Mouse (Mus musculus): ENCODE measurements around the gene Rab12.

Gene Rab12

DNA sequence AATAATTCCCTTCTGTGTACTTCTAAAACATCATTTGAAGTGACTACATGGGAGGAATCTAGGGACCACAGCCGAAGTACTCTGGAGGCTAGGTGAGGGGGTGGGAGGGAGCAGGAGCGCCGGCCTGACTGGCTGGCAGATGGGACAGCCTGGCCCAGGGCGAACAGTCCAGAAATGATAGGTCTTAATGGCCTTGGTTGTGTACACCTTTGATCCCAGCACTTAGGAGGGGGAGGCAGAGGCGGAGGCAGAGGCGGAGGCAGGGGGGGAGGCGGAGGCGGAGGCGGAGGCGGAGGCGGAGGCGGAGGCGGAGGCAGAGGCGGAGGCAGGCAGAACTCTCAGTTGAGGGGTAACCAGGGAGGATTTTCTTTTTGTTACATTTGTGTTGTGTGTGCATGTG lies 20.9 kb downstream of the Rab12 start:
- DNase-seq: no peak

DNA sequence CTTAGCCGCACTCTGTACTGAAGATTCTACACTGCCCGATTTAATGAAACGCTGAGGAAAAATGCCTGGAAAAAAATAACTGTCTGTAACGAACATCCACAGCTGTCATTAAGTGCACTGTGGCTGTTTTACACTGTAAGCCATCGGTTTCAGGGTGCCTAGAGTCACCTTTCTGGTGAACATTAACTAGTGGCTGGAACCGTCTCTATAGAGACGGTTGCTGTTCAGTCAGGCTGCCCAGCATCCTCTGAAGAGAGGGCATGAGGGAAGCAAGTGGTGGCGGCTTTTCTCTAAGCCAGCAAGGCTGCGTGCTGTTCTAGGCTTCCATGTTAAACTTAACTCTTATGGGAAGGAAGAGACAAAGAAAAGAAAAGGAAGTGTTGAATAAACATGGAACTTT lies 22.9 kb downstream of the Rab12 start:
- DNase-seq: no peak

DNA sequence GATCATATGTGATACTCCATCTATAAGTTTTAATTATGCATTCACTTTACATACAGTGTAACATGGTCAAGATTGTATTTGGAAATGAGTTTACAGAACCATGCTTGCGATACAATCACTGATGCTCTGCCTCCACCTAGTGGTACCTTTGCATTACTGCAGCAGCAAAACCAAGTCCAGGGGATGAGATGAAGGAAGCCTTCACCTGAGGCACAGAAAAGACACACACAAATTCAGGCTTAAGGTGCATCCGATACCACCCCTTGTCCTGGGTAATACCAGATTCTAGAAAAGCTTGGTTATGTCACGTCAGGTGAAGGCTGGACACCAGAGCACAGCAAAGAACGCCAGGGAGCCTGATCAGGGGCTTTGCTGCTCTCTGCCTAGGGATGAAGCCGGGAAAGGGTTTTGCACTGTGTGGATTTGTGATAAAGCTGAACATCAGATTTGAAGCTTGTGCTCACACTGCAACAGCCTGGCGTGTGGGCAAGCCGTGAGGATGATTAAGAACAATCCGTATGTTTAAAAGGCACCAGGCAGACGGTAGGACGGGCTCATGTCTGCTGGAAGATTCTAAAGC lies 29.4 kb downstream of the Rab12 start:
- peak; percentile 65 for DNase-seq

DNA sequence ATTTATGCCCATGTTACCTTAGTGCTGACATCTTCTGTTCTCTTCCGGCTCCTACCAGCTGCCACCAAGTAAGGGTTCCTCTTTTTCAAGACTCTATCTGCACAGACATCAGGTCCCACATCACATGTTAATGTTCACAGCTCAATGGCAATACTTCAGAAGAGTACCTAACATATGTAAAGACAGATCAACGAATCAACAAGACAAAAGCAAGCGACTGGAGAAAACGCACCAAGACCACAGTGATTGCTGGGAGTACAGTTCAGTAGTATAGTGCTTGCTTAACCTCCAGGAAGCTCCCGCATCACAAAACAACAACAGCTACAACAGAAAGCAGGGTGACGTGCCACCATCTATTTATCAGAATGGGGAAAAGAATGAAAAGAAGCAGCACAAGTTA lies 33.0 kb downstream of the Rab12 start:
- DNase-seq: no peak

DNA sequence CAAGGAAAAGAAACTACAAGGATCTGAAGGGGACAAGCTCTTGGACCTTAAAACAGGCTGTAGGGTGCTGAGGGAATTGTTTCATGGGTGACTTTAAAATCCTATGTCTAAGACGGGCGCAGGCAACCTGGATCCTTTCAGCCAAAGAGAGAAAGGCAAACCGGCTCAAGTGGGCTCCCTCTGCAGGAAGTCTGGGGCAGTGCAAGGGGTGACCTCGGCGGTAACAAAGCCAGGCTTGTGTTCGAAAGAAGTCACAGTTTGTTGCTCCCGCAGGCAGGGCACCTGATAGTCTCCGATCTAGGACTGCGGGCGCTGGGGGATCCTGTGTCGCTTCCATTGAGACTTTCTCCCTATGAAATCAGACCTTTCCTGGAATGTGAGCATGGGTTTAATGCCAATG lies 33.8 kb downstream of the Rab12 start:
- DNase-seq: peak; percentile 85

DNA sequence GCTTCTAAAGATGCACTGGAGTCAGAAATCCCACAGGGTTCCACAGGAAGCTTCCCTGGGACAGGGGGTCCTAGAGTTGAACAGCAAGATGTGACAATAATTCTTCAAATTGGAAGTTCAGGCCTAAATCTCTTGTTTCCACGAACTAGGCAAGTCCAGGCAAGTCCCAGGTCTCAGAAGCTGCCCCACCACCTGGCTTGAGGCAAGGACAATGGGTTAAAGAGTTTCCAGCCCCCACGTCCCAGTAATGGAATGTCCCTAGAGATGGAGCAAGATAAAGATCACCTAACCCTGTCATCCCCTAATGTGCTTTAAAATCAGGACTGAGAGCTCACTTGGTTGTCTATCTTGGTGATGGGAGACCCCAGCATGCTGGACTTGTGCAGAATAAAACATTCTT lies 34.6 kb downstream of the Rab12 start:
- DNase-seq: no peak

DNA sequence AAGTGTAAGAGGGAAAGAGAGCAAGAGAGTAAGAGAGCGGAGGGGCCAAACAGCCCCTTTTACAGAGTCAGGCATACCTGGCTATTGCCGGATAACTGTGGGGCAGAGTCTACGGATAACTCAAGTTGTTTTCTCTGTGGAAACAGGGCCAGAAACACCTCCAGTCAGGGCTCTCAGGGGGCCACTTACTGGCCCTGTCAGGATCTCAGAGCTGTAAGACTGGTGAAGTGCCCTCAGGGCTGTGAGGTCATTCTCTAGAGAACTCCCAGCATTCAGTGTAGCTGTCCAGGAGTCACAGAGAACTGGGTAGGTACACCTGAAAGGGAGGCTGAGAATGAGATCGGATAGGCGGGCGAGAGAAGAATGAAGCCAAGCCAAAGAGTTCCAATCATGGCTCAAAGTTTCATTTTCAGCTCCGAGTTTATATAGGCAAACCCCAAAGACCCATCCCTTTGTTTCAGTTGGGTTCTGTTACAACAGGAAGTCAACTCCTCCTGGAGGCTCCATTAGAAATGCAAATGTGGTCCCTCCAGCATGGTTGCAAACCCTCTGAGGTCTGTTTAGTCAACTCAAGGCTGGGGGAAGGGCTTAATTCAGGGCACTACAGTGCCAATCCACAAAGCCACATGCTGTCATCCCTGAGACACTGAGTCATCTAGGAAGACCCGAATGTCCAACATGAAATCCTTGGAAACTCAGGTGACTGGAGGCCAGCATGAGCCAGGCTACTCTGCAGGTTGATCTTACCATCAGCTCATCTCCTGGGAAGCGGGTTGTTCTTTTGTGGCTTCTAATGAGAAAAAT lies 35.7 kb downstream of the Rab12 start:
- DNase-seq: no peak

DNA sequence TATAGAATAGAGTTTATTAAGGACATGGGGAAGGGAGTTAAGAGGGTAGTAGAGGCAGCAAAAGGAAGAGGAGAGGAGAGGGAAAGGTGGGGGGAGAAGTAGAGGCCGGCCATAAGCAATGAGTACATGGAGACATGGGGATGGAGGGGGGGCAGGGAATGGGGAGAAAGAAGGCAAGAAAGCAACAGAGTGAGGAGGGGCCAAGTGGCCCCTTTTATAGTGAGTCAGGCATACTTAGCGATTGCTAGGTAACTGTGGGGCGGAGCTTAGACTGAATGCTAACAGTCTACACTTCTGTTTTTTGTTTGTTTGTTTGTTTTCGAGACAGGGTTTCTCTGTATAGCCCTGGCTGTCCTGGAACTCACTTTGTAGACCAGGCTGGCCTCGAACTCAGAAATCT lies 38.2 kb downstream of the Rab12 start:
- DNase-seq: no peak

DNA sequence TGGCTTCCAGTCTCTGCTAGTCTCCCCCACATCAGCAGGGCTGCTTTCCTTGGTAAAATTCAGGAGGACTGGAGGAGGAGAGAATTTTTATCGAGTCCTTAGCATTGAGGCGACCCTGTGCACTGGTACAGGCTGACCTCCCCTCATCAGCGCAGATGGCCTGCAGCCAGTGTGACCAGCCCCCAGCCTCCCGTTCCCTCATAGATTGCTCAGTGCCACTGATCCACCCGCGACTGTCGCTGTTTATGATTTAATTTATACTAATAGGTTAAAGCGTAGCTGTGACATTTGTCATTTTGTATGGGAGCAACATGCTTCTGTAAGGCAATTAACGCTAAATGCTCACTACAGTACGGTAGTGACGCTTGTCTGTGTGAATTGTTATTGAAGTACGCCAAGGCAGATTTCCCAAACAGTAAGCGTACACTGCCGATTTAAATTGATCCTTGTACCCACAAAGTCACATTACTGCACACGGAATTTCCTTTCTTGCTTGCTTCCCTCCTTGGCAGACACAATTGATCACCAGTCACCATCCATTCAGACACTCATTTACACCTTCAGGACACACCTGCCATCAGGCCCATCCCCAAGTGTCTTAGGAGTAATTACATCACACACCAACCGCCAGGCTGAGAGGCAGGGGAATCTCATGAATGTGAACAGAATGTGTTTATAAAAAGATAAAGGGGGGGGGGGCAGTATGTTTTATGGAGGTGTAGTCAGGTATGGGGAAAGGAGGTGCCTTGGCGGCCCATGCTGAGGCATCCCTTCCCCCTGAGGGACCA lies 38.8 kb downstream of the Rab12 start:
- DNase-seq: no peak

DNA sequence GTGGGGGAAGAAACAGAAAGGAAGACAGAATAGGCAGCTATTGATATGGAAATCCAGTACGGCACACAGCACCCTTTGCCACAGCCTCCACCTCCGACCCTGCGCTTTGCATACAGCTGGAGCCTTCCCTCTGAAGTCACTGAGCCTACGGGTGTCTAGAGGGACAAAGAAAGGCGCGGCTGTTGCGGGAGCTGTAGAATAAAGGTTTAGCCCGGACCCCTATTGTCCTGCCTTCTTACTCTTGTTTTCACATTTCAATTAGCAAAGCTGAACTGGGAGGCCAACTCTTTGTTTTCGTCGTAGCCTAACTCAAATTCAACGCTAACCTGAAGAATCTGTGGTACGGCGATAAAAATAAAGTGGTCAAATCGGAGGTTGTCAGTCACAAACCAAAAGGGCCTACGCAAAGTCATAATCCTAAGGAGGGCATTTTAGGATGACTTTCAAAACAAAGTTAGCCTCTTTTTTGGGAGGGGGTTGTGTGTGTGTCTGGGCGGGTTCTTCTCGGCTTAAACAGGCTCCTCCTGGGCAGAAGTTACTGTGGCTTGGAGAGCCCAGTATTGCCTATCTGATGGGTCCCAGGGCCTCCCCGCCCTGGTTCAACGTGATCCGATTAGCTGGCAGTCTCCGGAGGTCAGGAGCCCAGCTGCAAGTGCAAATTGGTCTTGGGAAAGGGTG lies 39.6 kb downstream of the Rab12 start:
- DNase-seq: no peak

DNA sequence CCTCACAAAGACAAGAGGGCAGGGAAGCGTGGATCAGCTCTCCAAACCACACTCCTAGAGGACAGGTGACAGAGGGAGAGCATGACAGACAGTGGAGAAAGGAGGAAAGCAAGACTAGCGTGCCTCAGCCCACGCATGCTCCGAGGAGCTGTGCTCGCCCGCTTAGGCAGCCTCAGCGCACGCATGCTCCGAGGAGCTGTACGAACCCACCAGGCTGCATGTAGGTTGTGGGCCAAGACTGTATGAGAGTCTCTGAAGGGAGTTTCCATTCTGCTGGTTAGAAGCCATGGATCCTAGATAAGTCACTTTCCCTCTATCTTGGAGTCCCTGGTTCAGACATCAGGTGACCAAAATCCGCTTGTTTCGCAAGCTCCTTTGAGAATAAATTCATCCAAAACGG lies 40.2 kb downstream of the Rab12 start:
- no peak for DNase-seq

DNA sequence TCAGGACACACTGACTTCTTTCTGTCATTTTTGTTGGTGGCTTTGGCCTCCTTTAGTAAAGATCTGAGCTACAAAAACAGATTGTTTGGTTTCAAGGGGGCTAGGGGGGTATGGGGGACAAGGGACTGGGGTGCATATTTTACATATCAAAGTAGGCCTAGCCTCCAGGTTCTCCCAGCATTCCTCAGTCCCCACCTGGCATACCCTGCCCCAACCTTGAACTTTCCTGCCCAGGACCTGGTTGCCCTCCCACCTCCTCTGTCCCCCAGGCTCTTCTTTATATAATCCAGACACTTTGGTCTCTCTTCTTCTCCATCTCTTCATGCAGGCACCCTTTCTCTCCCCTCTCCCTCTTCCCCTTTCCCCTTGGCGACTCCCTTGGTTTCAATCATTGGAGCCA lies 46.3 kb downstream of the Rab12 start:
- DNase-seq: no peak

DNA sequence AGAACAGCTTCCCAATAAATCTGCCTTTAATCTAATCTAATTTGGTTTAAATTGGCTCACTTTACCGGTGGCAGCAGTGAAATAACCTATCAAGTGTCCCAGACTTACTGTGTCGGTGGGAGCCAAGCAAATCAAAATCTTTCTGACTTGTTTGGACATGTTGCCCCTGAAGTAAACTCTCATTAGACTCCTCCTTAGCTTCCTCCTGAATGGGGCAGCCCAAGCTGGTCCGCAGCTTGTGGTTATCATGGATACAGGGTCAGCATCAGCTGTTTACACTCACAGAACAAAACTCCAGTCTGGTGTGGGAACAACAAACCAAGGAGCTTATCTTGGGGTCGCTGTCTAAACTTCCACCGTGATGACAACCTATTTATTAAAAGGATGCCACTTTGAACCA lies 47.8 kb downstream of the Rab12 start:
- no peak for DNase-seq

DNA sequence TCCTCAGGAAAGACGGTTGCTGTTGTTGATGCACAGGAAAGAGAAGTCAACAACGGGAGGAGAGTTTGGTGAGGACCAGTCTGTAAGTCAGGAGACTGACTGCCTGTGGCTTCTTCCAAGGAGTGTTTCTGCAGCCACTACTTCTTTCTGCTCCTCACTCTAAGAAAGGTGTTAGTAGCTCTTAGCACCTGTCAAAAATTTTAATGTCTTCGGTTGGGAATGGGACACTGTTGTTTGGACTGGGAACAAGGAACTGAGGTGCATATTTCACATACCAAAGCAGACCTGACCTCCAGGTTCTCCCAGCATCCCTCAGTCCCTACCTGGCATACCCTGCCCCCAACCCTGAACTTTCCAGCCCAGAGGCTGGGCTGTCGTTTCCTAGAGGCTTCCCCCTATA lies 48.3 kb downstream of the Rab12 start:
- no peak for DNase-seq

DNA sequence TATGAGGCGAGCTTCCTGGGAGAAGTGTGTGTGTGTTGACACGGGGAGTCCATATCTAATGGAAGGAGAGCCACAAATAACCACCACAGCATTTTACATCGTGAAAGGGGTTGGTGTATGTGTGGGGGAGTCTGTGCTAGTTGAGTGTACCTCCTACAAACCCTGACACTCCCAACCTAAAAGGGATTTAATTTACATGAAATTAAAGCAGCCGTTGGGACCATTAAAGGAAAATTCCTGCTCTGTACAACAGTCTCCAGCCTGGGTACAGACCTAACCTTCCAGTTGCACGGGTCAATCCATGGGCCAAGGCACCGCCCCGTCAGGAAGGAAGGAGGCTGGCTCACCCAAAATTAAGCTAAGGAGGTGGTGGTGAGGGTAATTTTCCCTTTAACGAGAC lies 49.5 kb downstream of the Rab12 start:
- DNase-seq: no peak

DNA sequence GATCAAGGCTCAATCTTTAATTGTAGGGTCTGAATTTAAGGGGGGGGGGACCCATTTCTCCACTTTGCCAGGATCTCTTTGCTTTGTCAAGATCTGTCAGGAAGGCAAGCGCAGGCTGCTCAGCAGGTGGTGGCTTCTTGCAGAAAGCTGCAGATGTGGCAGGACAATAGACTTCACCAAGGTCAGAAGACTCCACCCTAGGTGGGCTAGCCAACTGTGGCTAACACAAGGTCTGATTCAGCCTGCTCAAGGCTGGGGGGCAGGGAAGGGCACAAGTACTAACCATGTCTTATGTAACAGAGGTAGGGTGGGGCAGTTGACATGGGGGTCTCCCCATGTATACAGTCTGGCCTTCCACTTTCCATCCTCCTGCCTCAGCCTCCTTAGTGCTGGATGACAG lies 62.3 kb downstream of the Rab12 start:
- DNase-seq: no peak

DNA sequence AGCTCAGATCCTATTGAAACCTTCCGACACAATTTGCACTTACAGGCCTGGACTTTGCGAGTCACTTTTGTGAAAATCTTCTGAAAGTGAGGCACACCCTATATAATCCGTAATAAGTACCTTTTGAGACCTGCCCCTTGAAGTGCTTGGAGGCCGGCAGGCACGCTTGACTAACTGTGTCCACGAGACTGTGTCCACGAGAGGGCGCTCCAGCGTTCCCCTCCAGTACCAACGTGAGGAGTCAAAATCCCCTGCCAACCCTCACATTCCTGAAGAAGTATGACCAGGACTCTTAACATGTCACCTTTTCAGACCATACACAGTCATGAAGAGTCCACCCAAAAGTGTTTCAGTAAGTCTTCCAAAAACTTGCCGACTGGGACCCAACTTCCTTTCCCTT lies 68.4 kb downstream of the Rab12 start:
- peak; percentile 90 for DNase-seq

DNA sequence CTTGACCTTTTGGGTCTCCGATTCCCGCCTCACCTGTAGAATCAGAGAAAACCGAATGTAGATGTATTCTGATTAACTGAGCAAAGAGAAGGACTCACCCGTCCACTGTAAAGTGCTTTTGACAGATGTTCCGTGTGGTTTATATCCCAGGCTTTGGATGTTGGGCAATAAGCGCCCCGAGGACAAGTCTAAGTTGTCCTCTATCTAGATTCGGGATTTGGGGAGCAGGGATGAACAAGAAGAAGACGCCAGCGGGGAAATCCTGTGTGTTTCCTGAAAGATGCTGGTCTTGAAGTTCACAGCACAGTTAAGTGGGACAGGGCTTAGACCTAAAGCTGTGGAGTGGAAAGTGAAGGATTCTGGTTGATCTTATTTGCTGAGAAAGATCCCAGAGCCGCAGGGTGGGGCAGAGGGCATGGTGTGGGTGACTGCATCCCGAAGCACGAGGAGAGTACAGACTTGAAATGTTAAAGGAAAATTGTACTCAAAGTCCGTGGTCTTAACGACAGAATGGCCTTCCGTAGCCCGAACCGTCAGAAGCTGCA lies 68.9 kb downstream of the Rab12 start:
- DNase-seq: peak; percentile 49

DNA sequence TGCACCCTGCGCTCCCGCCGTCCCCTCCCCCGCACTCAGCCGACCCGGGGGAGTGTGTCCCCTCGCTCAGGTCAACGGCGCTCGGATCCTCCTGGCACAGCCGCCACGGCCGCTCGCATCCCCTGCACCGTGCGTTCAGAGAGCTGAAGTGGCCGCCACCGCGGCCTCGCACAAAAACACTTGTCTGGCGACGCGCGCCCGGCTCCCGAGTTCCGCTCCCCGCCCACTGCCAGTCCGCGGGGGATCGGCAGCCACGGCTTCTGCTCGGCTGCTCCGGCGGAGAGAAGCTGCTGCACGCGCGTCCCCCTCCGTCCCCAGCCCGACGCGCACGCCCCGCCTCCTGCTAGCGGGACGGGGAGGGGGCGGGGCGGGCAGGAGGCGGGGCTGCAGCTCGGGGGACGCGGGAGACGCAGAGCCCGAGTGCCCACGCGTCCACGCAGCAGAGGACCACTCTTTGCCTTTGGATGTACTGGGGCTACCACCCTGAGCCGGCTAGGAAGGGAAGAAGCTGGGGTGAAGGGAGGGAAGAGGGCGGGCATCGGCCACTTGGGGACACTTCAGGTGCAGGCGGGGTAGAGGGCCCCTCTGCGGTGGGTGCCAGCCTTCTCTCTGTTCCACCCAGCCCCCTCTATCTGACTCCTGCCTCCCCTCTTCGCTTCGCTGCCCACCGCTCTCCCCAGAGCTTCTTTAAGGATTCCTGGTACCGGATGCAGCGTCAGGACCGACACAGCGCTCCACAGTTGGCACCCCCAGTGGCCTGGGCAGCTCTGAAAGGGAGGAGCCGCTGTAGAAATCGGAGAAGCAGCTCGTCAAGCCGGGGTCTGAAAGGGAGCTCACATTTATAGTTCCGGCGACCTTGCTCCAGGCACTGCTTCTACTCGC lies 69.8 kb downstream of the Rab12 start, which contains the start of gene Mtcl1:
Gene Mtcl1, minus strand, starts transcription at position 291 of the 882 bp plus-strand sequence.
- DNase-seq: peak; percentile 95

DNA sequence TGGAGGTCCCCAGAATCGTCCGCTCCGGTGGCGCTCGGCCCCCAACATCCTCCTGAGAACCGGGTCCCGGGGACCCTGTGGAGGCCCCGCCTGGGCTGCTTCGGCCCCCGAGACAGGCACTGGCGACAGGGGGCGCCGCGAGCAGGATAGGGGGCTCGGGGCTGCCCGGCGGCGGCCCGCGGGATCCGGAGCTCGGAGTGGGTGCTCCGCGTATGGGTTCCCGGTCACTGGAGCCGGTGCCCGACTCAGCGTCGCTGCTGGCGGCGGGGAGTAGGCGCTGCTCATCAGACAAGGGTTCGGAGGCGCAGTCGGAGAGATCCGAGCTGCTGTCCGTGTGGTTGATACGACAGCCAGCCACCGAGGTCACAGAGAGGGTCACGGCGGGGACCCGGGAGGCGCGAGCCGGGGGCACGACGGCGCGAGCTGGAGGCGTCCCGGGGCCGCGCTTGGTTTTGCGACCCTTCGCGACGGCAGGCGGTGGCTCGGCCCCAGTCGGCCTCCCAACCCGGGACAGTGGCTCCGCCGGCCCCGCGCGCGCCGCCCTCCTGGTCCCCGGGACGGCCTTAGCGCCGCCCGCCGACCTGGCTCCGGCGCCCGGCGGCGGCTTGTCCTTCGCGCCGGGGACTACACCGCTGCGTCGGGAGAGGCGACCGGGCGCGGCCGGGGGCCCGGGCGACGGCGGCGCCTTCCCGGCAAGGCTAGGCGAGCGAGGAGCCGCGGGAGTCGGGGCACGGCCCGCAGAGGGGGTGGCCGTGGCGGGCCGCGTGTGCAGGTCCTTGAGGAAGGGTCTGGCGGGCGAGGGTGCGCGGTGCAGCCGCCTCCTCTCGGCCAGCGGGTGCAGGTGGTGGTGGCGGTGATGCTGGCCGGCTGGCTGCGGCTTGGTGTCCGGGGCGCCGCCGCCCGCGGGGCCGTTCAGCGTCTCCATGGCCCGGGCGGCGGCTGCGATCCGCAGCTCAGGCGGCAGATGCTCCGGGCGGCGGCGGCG lies 70.8 kb downstream of the Rab12 start:
- peak; percentile 63 for DNase-seq

DNA sequence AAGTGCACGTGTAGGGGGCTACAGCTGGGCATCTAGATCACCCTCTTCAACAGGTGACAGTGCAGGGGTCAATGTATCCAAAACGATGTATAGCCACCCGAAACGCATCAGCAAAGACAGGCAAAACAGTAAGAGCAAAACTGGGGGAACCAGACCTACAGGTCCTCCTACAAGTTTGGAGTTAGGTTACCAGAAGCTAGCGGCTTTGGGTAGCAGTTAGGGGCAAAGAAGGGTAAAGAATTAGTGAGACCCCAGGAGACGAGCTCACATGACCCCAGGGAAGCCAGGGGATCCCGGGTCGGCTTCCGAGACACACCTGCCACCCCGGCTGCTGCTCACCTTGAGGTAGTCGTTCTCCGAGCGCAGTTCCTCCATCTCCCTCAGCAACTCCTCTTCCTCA lies 71.6 kb downstream of the Rab12 start:
- no peak for DNase-seq

Measured in cerebellum, adult 9-11 months (tissue).